Mouse (Mus musculus) kidney, adult 2 months (tissue): ENCODE data around the gene Fgfr4.

Experiments used
- CTCF ChIP-seq: fragments of 200-500 bp; conservative IDR thresholded peaks from 2 replicates; pipeline ENCODE4 v1.5.1; 2011; ENCODE audit warnings: low read depth, mild to moderate bottlenecking, control low read depth, low read length, moderate library complexity, mixed read lengths; ENCODE audit not compliant: insufficient read depth, insufficient read length
- POLR2A ChIP-seq: fragments of 200-500 bp; IDR thresholded peaks from one replicate; pipeline ENCODE4 v1.6.1; 2011; ENCODE audit warnings: low read depth, low read length, control low read depth

GRCm38 (mm10) chr13:55165831-55166339 lies 13.4 kb downstream of the Fgfr4 start:
- TF ChIP-seq CTCF, result no peak
- no peak for TF ChIP-seq POLR2A
